Mouse (Mus musculus) limb, embryonic 14.5 days (tissue): ENCODE results near the gene Med16. TPM values are rescaled to one million over a fixed set of nuclear protein-coding genes. Genes with fewer than 3 reads are reported as not detected.
A peak's percentile ranks its signal among the peaks of the same experiment; 100 is the strongest.

Source experiments
- ATAC-seq: fragments of 200-750 bp; cut with Nextera tagmentation; 2 replicates; pipeline ENCODE4 v1.8.0; 2017; ENCODE audit warnings: low read depth, moderate number of reproducible peaks, moderate TSS enrichment; ENCODE audit not compliant: low FRiP score
- DNase-seq: peaks from one replicate; pipeline ENCODE4 v3.0.0-alpha.2; 2015; ENCODE audit warnings: low spot score
- H3K27ac ChIP-seq: fragments of 300-500 bp; sonication (generic); replicated peaks from 2 replicates; pipeline ENCODE4 v1.5.1; 2014; ENCODE audit warnings: low read depth, mild to moderate bottlenecking, low read length, moderate library complexity, mixed read lengths
- H3K27me3 ChIP-seq: fragments of 300-500 bp; sonication (generic); 2 replicates; pipeline ENCODE4 v1.6.1; 2014; ENCODE audit warnings: low read length, mixed read lengths; ENCODE audit not compliant: control insufficient read depth, insufficient read depth
- H3K36me3 ChIP-seq: fragments of 300-500 bp; sonication (generic); 2 replicates; pipeline ENCODE4 v1.6.1; 2014; ENCODE audit warnings: mild to moderate bottlenecking, low read length, moderate library complexity, mixed read lengths; ENCODE audit not compliant: control insufficient read depth, insufficient read depth
- H3K4me1 ChIP-seq: fragments of 300-500 bp; sonication (generic); 2 replicates; pipeline ENCODE4 v1.6.1; 2014; ENCODE audit warnings: antibody characterized with exemption, low read length, mixed read lengths; ENCODE audit not compliant: control insufficient read depth, insufficient read depth
- H3K4me2 ChIP-seq: fragments of 300-500 bp; sonication (generic); replicated peaks from 2 replicates; pipeline ENCODE4 v1.6.1; 2014; ENCODE audit warnings: low read depth, mild to moderate bottlenecking, low read length, moderate library complexity; ENCODE audit not compliant: severe bottlenecking
- H3K4me3 ChIP-seq: fragments of 300-500 bp; sonication (generic); replicated peaks from 2 replicates; pipeline ENCODE4 v1.5.1; 2014; ENCODE audit warnings: low read length
- H3K9ac ChIP-seq: fragments of 300-500 bp; sonication (generic); 2 replicates; pipeline ENCODE4 v1.6.1; 2014; ENCODE audit warnings: mild to moderate bottlenecking, low read depth, low read length, moderate library complexity; ENCODE audit not compliant: severe bottlenecking
- H3K9me3 ChIP-seq: fragments of 300-500 bp; sonication (generic); 2 replicates; pipeline ENCODE4 v1.6.1; 2016; ENCODE audit warnings: low read length; ENCODE audit not compliant: control insufficient read depth
- POLR2A ChIP-seq: fragments of 200-500 bp; IDR thresholded peaks from 2 replicates; pipeline ENCODE4 v1.8.0; 2012; ENCODE audit warnings: inconsistent platforms, mild to moderate bottlenecking, moderate library complexity, borderline replicate concordance; ENCODE audit not compliant: insufficient read depth, insufficient read length; ENCODE audit errors: extremely low read depth
- WGBS: fragments of 180-500 bp; shearing (Covaris S2); extraction: QIAGEN DNeasy Blood & Tissue Kit; methylation state at CpG from one replicate; pipeline ENCODE4 v1.1.7; 2014; 5-methylcytosine and 5-hydroxymethylcytosine counted together
- polyA plus RNA-seq, 2 experiments: library from polyadenylated mRNA; depleted of rRNA in 1 of 2; stranded (reverse) in 1 of 2; unstranded in 1 of 2; fragments of >200 nt; fragmentation: Nextera tagmentation in 1 of 2; extraction: Ambion mirVana in 1 of 2; gene quantifications; 2 replicates each; pipeline versions ENCODE4 v1.2.1 to v1.2.3; 2012 to 2014

The Med16 gene
- polyA plus RNA-seq, 2 experiments, result 33.4 to 54.6 TPM

DNA sequence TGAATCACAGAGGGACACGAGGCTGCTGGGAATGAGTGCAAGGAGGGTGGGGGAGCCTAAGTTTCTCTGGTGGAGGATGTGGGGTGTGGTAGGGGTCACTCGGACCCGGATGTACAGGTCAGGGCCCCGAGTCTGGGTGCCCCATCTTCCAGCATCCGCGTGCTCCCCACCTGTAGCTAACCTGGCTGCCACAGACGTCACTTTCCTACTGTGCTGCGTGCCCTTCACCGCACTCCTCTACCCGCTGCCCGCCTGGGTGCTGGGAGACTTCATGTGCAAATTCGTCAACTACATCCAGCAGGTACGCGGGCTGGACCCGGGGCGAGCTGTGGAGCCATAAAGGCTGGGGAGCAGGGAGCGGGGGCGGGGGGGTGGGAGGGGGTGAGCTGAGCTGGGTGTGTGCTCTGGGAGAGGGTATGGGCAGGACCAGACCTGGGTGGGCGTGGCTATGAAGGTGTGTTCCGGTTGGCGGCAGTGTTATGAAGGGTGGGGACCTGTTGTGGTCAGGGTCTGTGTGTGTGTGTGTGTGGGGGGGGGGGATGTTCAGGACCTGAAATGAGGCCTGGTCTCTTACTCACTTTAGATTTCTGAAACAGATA is 10.6 kb upstream of the Med16 start:
- peaks cover 61% of the 10 kb centered on the region for H3K27me3 ChIP-seq
- H3K9me3 ChIP-seq, result no peaks in the 10 kb centered on the region
- H3K4me2 ChIP-seq, result no peak overlapping the region; the same call in 1 of the 2 replicates
- WGBS, result 5% methylated on average over 19 of the region's 21 CpGs
- H3K4me1 ChIP-seq, result peaks cover 19% of the 10 kb centered on the region
- ATAC-seq, result no peak
- H3K27ac ChIP-seq, result no peak overlapping the region
- 0 out of 2 replicates have a peak overlapping the region, but pooled peaks have one; percentile 7 for H3K4me3 ChIP-seq
- no peaks in the 10 kb centered on the region for H3K36me3 ChIP-seq
- H3K9ac ChIP-seq, result no peak overlapping the region
- no peak for DNase-seq
- no peak for TF ChIP-seq POLR2A

DNA sequence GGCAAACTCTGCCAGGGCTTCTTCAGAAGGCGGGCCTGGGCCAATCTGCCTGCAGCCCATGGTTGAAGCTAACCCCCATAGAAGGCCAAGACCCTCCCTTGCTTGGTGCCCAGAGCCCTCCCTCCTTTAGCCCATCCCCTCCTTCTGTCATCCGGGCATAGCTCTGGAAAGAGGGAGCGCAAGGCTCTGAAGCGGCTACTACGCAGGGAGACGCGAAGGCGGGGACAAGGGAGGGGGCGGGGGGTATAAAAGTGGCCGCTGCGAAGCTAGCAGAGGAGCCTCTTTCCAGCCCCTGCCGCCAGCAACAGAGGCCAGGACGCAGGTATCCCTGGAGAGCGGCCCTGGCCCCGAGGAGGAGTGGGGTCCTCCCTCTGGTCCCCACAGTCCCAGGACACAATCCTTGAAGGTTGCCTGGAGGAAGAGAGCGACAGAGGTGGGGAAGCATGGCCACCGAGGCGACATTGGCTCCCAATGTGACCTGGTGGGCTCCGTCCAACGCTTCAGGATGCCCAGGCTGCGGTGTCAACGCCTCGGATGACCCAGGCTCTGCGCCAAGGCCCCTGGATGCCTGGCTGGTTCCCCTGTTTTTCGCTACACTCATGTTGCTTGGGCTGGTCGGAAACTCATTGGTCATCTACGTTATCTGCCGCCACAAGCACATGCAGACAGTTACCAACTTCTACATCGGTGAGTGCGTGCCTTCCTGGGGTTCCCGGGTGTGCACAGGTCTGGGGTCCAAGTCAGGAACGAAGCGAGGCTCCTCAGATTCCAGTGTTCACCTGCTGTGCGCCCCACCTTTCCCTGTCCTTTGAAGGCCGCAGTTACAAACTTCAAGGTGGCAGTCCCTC is 9.7 kb upstream of the Med16 start:
- ATAC-seq, result no peak
- H3K27ac ChIP-seq, result no peak overlapping the region
- no peak for TF ChIP-seq POLR2A
- H3K9ac ChIP-seq, result peak overlapping the region; percentile 34
- H3K4me2 ChIP-seq, result peak overlapping the region; percentile 18; the same call in 1 of the 2 replicates
- DNase-seq, result no peak
- H3K9me3 ChIP-seq, result no peaks in the 10 kb centered on the region
- H3K4me1 ChIP-seq, result peaks cover 19% of the 10 kb centered on the region
- H3K4me3 ChIP-seq, result peak overlapping the region; percentile 14
- H3K36me3 ChIP-seq, result 0 out of 2 replicates have a peak, but pooled peaks cover 3% of the 10 kb centered on the region
- H3K27me3 ChIP-seq, result peaks cover 61% of the 10 kb centered on the region
- WGBS, result 6% methylated on average over 33 of the region's 35 CpGs

DNA sequence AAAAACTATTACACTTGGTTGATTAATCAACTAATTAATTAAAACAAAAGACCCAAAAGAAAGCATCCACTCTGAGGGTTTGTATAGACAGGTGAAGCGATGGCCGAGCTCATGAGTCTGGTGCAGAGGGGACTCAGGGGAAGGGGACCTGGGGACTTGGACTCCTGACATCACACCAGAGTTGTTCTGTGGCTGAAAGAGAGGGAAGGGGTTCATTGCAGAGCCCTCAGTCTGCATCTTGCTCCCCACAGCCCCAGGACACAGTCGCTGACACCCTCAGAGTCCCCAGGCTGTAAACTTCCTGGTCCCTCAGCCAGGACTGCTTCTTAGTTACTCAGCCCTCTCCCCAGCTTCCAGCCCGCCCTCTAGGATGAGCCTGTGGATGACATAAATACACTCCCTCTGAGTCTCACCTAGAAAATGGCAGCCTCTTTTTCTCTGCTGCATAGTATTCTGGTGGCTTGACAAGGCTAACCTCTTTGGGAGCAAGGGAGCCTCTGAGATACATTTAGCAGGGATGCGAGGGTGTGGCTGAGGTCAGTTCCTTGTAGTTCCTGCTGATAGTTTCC is 8.9 kb upstream of the Med16 start:
- H3K9me3 ChIP-seq, result no peaks in the 10 kb centered on the region
- peaks cover 53% of the 10 kb centered on the region for H3K27me3 ChIP-seq
- peak overlapping the region; percentile 71 for H3K4me3 ChIP-seq
- no peak overlapping the region for H3K27ac ChIP-seq
- no peak for ATAC-seq
- H3K4me1 ChIP-seq, result peaks cover 19% of the 10 kb centered on the region
- WGBS, result 64% methylated on average over 5 of the region's 5 CpGs
- H3K36me3 ChIP-seq, result peaks cover 9% of the 10 kb centered on the region; the same call in 1 of the 2 replicates
- H3K4me2 ChIP-seq, result peak overlapping the region; percentile 90
- TF ChIP-seq POLR2A, result no peak
- DNase-seq, result no peak
- no peak overlapping the region for H3K9ac ChIP-seq

DNA sequence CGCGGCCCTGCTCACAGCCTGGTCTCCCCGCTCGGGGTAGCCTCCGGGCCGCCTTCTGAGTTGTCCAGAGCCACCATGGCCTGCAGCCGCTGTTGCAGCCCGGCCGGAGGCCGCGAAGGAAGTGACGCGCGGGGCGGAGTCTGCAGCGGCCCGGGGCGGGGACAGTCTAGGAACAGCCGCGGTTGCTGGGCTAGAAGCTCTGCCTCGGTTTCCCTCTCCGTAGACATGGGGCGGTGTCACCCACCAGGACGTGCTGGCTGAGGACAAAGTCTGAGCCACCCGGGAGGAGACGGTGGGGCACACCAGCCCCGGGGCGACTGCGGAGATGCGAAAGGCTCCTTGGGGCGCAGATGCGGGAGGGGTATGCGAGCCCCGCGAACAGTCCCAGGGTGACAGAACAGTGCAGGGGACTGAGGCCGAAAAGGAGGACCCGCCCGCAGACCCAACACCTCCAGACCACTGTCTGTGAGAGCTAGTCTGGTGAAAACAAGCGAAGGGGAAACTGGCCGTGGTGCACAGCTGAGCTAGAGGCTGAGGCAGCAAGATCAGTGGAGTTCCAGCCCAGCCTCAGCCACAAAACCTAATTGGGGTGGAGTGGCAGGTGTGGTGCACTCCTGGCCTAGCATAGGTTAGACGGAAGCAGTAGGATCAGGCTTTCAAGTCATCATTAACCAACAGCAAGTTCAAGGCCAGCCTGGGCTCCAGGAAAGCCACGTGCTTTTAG is 8.2 kb upstream of the Med16 start, which contains the start of gene Kiss1r:
Gene Kiss1r (plus strand): TSS at position 164 of the 724 bp plus-strand sequence.
- 0 out of 2 replicates have a peak, but pooled peaks have one; percentile 85 for TF ChIP-seq POLR2A
- Histone ChIP-seq H3K27ac (0 out of 2 replicates have a peak within 1 kb of the TSS, but pooled peaks have one; percentile 57), H3K36me3 (peaks cover 15% of the 10 kb centered on the region; the same call in 1 of the 2 replicates), H3K4me2 (peak within 1 kb of the TSS; percentile 90), H3K4me3 (peak within 1 kb of the TSS; percentile 71), H3K4me1 (peaks cover 19% of the 10 kb centered on the region), H3K27me3 (peaks cover 46% of the 10 kb centered on the region), H3K9me3 (no peaks in the 10 kb centered on the region), H3K9ac (peak within 1 kb of the TSS; percentile 90)
- peak; percentile 88 for ATAC-seq
- peak; percentile 69 for DNase-seq
- 2% methylated on average over 33 of the region's 42 CpGs for WGBS
